Mouse (Mus musculus) small intestine, adult 2 months (tissue): ENCODE measurements around the gene Pik3cb. TPM values are rescaled to one million over a fixed set of nuclear protein-coding genes. Genes with fewer than 3 reads are reported as not detected.

ENCODE experiments used
- H3K27ac ChIP-seq: fragments of 200-500 bp; 2 replicates; pipeline ENCODE4 v1.5.1; 2012; ENCODE audit warnings: low read depth, low read length, control low read depth, inconsistent platforms; ENCODE audit not compliant: insufficient read depth
- H3K27me3 ChIP-seq: fragments of 200-500 bp; 2 replicates; pipeline ENCODE4 v1.6.1; 2012; ENCODE audit warnings: mild to moderate bottlenecking, moderate library complexity, low read length, inconsistent platforms; ENCODE audit not compliant: control insufficient read depth, insufficient read depth
- H3K36me3 ChIP-seq: fragments of 200-500 bp; 2 replicates; pipeline ENCODE4 v1.6.1; 2012; ENCODE audit warnings: mild to moderate bottlenecking, low read length, control low read depth, inconsistent platforms; ENCODE audit not compliant: control insufficient read depth, insufficient read depth
- H3K4me1 ChIP-seq: fragments of 200-500 bp; 2 replicates; pipeline ENCODE4 v1.6.1; 2012; ENCODE audit warnings: low read length, inconsistent platforms, mixed read lengths; ENCODE audit not compliant: control insufficient read depth, insufficient read depth, insufficient read length
- H3K4me3 ChIP-seq: fragments of 200-500 bp; 2 replicates; pipeline ENCODE4 v1.5.1; 2012; ENCODE audit warnings: low read depth, mild to moderate bottlenecking, control low read depth, inconsistent platforms, low read length, moderate library complexity
- CTCF ChIP-seq: fragments of 200-500 bp; IDR thresholded peaks from 2 replicates; pipeline ENCODE4 v1.5.1; 2012; ENCODE audit warnings: low read depth, mild to moderate bottlenecking, control low read depth, inconsistent platforms, low read length, moderate library complexity, mixed read lengths; ENCODE audit not compliant: insufficient replicate concordance, insufficient read length; ENCODE audit errors: extremely low read depth
- POLR2A ChIP-seq: fragments of 200-500 bp; IDR thresholded peaks from 2 replicates; pipeline ENCODE4 v1.6.1; 2012; ENCODE audit warnings: low read depth, mild to moderate bottlenecking, control low read depth, inconsistent platforms, low read length, moderate library complexity
- WGBS: fragments of 180-500 bp; shearing (Covaris S2); methylation state at CpG from one replicate; pipeline ENCODE4 v1.1.7; 2018; 5-methylcytosine and 5-hydroxymethylcytosine counted together
- polyA plus RNA-seq: library from polyadenylated mRNA; depleted of rRNA; stranded (reverse); fragments of >200 nt; gene quantifications from 2 replicates; pipeline ENCODE4 v1.2.3, GENCODE M21; 2012

The Pik3cb gene
- polyA plus RNA-seq, 1 experiment = 2.1 TPM

DNA sequence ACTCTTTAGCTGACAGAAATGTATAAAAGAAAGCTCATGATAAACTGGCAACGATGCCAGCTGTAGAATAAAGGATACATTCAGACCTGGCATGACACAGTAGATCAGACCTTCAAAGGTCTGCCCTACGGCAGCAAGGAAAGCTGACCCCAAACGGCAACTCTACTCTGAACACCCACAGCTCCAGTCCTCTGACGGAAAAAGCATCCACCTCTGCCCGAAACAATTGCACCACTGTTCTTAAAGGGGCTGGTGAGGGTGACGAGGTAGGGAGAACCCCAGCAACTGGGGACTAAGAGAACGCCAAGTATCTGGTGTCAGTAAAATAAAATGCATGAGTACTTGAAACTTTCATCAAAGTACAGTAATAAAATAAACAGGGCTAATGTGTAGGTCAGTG lies 12.8 kb downstream of the Pik3cb start:
- no peak overlapping the region for H3K4me3 ChIP-seq
- H3K4me1 ChIP-seq = peaks cover 7% of the 10 kb centered on the region; the same call in 1 of the 2 replicates
- no peaks in the 10 kb centered on the region for H3K27me3 ChIP-seq
- no peak overlapping the region for H3K27ac ChIP-seq
- H3K36me3 ChIP-seq = no peaks in the 10 kb centered on the region
- WGBS = 88% methylated on average over 7 of the region's 7 CpGs
- TF ChIP-seq CTCF = no peak
- no peak for TF ChIP-seq POLR2A

DNA sequence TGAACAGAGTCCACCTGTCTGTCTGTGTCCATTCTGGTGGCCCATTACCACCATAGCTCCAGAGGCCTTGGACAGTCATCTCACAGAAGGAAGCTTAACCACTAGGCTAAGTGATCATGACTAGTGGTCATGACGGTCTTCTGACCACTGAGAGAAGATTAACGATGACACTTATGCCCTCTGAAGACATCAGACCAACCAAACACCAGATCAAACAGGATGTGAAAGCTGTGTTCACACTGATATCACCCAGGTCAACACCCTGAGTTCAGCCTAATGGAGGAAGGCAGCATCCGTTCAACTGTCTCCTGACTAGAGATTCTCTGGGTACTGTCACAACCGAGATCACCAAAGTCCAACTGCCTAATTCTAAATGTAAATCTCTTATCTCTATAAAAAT lies 17.7 kb downstream of the Pik3cb start:
- no peaks in the 10 kb centered on the region for H3K27me3 ChIP-seq
- TF ChIP-seq POLR2A (no peak), CTCF (no peak)
- no peak overlapping the region for H3K27ac ChIP-seq
- WGBS = 75% methylated on average over 4 of the region's 4 CpGs
- peaks cover 4% of the 10 kb centered on the region; the same call in 1 of the 2 replicates for H3K36me3 ChIP-seq
- H3K4me3 ChIP-seq = no peak overlapping the region
- H3K4me1 ChIP-seq = no peaks in the 10 kb centered on the region

DNA sequence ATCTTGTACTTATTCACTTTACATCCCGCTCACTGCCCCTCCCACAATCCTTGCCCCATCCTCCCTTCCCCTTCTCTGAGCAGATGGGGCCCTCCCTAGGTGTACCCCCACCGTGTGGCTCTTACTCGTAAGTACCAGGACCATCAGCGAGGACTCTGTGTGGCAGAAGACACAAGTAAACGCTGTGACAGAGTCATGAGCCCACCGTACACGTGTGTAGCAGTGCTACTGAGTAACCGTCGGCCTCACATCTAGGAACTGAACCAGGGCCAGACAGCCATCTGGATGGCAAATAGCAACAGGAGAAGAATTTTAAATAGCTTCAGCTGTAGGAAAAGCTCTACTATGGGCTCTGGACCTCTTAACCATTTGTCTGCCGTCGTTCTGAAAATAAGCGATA lies 28.0 kb downstream of the Pik3cb start:
- 85% methylated on average over 12 of the region's 12 CpGs for WGBS
- Histone ChIP-seq H3K27ac (no peak overlapping the region), H3K4me3 (no peak overlapping the region), H3K36me3 (0 out of 2 replicates have a peak, but pooled peaks cover under 1% of the 10 kb centered on the region), H3K4me1 (no peaks in the 10 kb centered on the region), H3K27me3 (no peaks in the 10 kb centered on the region)
- no peak for TF ChIP-seq CTCF
- TF ChIP-seq POLR2A = no peak

DNA sequence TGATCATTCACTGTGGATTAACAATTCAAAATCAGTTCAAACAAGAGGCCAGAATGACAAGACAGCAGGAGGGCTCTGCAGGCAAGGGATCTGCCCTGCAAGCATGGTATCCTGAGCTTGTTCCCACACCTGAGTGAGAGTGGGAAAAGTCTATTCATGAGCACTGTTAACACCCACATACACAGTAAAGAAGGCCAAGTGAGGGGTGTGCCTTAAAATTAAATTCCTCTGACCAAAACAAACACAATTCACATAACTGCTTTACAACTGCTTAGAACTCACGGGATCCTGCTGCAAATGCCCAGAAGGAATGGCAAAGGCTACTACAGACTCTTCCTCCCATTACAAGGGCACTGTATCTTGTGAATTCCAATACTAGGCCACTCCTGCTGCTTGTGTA lies 29.3 kb downstream of the Pik3cb start:
- no peak for TF ChIP-seq CTCF
- no peak for TF ChIP-seq POLR2A
- 63% methylated on average over 1 of the region's 1 CpGs for WGBS
- no peak overlapping the region for H3K27ac ChIP-seq

DNA sequence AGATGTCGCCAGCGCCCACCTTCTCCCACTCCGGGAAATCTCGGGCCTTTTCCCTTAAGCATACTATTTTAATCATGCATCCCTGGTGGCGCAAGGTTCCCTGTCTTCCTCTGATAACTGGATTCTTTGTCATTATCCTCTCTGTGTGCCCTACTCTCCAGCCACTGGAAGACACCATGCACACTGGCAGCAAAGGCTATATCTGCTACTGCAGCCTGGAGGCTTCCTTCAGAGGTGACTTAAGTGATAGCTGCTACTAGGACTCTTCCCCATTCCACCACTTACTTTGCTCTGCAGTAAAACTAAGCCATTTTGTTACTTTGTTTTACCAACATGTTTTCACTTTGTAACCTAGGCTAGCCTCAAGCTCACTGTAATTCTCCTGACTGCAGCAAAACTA lies 30.2 kb downstream of the Pik3cb start:
- H3K4me3 ChIP-seq = no peak overlapping the region
- H3K27me3 ChIP-seq = no peaks in the 10 kb centered on the region
- WGBS = 83% methylated on average over 5 of the region's 5 CpGs
- peaks cover 6% of the 10 kb centered on the region; the same call in 1 of the 2 replicates for H3K36me3 ChIP-seq
- TF ChIP-seq POLR2A = no peak
- TF ChIP-seq CTCF = no peak
- H3K4me1 ChIP-seq = no peaks in the 10 kb centered on the region
- no peak overlapping the region for H3K27ac ChIP-seq

More for the DNA sequence above, 29.3 kb downstream of the Pik3cb start:
- no peaks in the 10 kb centered on the region for H3K4me1 ChIP-seq
- H3K36me3 ChIP-seq = 0 out of 2 replicates have a peak, but pooled peaks cover 3% of the 10 kb centered on the region
- H3K4me3 ChIP-seq = no peak overlapping the region
- no peaks in the 10 kb centered on the region for H3K27me3 ChIP-seq

DNA sequence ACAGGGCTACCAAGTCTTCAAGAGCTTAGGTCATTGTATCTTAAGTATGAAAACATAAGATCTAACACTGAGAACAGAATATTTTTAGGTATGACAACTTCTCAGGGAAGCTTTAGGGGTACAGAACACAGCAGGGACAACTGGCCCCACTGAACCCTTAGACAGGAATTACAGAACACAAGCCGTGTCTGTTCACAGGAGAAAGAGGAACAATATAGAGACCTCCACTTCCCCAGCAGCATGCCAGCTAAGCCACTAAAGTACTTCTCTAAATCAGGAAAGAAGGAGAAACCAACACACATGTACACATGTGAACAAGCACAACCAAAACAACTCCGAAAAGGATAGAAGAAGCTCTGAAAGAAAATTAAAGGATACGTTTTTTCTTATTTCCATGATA lies 30.8 kb downstream of the Pik3cb start:
- H3K27ac ChIP-seq = no peak overlapping the region
- 77% methylated on average over 3 of the region's 3 CpGs for WGBS

DNA sequence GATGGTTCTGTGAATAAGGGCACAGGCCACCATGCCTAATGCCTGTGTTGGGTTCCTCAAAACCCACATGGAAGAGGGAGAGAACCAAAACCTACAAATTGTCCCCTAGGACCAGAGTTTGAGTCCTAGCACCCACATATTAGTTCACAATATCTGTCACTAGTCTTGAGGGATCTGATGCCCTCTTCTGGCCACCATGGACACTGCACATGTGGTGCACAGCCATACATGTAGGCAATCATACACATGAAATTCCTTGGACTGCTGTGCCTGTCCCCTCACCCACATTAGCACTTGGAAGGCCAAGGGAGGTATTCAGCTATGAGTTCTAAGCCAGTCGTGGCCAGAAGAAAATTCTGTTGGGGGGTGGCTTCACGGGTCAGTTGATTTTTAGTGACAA lies 36.0 kb downstream of the Pik3cb start:
- Histone ChIP-seq H3K4me3 (no peak overlapping the region), H3K27ac (no peak overlapping the region), H3K4me1 (no peaks in the 10 kb centered on the region), H3K27me3 (no peaks in the 10 kb centered on the region), H3K36me3 (peaks cover 21% of the 10 kb centered on the region; the same call in 1 of the 2 replicates)
- WGBS = over 99% methylated on average over 2 of the region's 2 CpGs
- TF ChIP-seq CTCF = no peak
- no peak for TF ChIP-seq POLR2A

More for the DNA sequence above, 30.8 kb downstream of the Pik3cb start:
- no peak for TF ChIP-seq POLR2A
- TF ChIP-seq CTCF = no peak
- H3K36me3 ChIP-seq = peaks cover 10% of the 10 kb centered on the region; the same call in 1 of the 2 replicates
- no peaks in the 10 kb centered on the region for H3K4me1 ChIP-seq
- no peaks in the 10 kb centered on the region for H3K27me3 ChIP-seq
- H3K4me3 ChIP-seq = no peak overlapping the region

DNA sequence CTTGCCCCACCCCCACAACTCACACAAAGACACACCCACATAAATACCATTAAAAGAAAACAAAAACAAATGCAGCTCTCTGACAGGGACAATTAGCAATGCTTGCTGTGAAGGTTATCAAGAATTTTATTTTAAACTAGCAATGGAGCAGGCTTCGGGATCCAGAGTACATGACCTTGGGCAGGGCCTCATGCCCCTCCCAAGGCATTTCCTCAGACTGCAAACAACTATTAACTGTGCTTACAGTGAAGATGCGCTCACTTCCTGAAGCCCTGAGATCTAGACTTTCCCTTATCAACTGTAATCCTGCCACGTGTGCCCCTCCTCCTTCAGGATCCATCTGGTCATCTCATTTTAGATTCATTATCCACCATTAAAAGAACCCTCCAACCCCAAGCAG lies 36.6 kb downstream of the Pik3cb start:
- Histone ChIP-seq H3K27ac (no peak overlapping the region), H3K36me3 (peaks cover 21% of the 10 kb centered on the region; the same call in 1 of the 2 replicates), H3K4me1 (no peaks in the 10 kb centered on the region), H3K4me3 (no peak overlapping the region), H3K27me3 (no peaks in the 10 kb centered on the region)
- 52% methylated on average over 3 of the region's 3 CpGs for WGBS
- TF ChIP-seq CTCF = no peak
